Mouse (Mus musculus): Measurements from ENCODE around the gene Dbnl.

Gene Dbnl

DNA sequence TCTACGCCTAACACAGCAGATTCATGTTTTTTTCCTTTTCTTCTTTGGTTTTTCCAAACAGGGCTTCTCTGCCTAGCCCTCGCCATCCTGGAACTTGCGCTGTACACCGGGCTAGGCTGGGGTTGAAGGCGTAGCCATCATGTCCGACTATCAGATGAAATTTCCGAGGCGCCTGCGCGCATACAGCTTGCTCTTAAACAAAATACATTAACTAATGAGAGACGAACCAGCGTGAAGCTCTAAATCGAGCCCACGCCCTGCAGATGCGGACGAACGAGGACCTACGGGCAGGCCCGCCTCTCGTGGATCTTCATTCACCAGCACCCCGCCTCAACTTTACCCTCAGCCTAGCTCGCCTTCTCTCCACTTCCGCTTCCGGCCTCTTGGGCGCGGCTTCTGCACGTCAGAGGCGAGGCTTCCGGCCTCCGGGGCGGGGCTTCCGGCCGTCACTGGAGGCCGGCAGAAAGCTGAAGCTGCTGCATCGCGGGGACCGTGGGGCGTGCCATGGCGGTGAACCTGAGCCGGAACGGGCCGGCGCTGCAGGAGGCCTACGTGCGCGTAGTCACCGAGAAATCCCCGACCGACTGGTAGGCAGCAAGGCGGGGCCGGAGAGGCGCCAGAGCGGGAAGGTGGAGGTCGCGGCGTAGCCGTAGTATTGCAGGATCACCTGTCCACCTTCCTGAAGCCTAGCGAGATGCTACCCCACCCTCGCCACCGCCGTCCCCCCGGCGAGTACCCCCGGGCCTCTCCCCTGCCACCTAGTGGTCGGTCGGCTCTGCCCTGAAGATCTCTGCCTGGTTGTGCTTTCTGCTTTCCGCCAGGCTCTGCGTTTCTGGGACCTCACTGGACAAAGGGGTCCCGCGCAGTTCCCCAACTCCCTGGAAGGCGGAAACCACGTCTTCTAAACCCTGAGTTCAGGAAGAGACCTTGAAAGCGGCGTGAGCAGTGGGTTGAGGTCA, at the start of gene Dbnl:
Gene Dbnl, plus strand, starts transcription at position 433 of the 959 bp plus-strand sequence.
- peak; percentile 98 for DNase-seq

DNA sequence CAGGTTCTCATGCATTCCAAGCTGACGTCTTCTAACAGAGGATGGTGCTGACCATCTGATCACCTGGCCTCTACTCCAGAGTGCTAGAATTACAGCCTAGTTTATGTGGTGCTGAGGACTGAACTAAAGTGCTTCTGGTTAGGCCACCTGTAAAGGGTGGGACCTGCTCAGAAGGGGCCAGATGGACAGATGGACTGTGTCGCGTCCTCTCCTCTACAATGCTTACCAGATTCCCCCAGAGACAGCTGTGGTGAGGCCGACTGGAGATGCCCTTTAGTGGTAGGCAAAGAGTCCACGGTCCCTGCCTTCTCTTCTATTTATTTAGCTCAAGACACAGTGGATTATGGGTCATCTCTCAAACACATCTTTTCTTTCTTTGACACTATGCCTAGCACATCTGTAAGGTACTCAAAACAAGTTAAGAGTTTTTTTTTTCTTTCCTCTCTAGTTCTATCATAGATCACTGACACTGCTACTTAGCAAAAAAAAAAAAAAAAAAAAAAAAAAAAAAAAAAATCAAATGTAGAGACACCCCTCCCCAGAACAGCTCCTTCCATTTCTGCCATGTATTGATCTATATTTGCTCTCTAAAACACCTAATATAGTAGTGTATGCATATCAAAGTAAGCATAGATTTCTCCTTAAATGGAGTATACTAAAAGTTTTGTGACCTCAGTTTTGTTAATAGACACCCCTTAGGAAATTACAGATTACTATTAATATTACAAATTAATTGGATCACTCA, 49.2 kb upstream of the Dbnl start:
- no peak for DNase-seq

DNA sequence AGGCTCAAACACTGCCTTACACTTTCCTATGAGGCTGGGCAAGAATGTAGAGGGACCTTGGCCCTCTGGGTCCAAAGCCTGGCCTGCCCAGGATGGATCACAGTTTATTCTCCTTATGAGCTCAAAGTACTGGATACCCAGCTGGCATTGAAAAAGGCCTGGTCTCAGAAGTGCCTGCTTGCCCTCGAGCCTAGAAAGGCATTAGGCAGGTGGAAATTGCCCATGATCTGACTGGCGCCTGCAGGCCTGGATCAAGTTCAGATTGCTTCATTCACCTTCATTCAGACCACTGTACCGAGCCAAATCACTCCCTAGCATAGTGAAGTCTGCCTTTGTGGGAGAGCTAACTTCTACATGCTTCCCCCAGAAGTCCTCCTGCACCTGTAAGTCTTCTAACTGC, 48.4 kb upstream of the Dbnl start:
- no peak for DNase-seq

DNA sequence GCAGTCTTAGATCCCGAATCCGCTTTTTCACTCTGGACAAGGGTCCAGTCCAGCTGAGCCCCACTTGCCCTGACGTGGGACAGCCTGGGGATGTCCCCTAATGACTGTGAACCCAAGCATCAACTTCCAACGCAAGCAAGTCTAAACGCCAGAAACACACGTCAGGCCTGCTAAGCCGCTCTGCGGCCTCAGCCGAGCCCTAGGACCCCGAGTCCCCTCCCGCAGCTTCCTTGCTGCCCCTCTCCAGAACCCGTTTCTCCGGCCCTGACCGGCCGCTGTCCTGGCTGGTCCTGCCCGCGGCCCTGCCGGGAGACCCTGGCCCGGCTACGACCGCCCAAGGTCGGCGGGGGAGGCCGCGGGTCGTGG, 47.7 kb upstream of the Dbnl start:
- DNase-seq = peak; percentile 59

DNA sequence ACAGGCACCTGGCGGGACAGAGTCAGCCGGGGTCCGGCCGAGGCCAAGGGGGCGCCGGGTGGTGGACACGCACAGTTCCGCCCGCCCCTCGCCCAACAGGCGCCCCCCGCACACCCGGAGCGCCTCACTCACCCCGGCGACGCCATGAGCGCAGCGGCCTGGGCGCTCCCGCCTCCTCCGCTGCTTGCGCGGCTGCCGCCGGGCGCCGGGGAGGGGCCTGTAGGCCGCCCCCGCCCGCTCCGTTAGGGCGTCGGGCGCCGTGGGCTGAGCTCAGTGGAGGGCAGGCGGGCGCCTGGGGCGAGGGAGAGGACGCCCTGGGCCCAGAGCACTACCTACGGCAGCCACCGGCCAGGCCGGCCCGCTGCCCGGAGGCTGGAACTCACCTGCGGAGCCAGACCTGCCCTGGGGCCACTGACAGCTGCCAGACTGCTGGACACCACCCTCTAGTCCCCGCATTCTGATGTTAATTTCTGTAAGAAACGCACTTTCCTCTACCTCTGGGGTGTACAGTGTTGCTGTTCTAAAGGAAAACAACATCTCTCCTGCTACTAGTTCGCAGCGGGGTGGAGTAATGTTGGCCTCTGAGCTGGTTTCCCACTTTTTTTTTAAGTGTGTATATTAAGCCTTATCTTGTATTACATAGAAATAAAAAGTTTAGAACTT, 47.2 kb upstream of the Dbnl start:
- peak; percentile 85 for DNase-seq

DNA sequence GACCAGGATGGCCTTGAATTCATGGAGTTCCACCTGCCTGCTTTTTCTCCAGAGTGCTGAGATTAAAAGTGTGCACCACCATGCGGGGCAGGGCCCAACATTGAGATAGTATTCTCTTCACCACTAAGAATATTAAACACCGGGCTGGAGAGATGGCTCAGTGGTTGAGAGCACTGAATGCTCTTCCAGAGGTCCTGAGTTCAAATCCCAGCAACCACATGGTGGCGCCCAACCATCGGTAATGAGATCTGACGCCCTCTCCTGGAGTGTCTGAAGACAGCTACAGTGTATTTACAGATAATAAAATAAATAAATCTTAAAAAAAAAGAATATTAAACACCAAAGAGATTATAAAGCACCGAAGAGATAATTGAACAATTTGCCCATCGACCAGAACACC, 46.2 kb upstream of the Dbnl start:
- no peak for DNase-seq

DNA sequence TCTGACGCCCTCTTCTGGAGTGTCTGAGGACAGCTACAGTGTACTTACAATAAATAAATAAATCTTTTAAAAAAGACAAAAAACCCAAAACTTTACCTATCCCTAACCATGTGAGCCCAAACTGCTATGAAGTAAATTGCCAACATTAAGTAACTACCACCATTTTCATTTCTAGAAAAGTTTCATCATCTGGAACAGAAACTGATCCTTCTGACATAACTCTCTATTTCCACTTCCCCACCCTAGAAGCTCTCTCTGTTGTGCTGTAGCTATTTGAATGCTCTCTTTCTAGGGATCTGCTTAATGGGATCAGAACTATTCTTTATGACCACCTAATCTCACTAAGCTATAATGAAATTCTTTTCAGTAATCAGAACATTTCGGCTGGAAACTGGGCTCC, 43.3 kb upstream of the Dbnl start:
- no peak for DNase-seq

DNA sequence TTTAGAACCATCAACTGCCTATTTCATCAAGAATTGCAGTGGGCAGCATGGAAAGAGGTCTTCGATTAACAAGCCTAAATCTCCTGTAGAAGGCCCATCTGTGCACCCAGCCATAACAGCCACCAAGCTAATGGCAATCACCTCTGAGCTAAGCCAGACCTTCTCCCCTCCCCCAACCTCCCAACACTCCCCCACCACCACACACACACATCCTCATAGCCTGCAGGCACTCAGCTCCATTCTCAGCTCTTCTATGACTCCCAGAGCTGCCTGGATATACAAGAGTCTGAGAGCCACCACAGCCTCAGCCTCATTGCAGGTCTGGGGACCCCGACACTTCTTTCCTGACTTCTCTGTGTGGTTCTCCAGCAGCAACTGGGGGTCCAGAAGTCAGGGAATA, 34.5 kb upstream of the Dbnl start:
- no peak for DNase-seq

DNA sequence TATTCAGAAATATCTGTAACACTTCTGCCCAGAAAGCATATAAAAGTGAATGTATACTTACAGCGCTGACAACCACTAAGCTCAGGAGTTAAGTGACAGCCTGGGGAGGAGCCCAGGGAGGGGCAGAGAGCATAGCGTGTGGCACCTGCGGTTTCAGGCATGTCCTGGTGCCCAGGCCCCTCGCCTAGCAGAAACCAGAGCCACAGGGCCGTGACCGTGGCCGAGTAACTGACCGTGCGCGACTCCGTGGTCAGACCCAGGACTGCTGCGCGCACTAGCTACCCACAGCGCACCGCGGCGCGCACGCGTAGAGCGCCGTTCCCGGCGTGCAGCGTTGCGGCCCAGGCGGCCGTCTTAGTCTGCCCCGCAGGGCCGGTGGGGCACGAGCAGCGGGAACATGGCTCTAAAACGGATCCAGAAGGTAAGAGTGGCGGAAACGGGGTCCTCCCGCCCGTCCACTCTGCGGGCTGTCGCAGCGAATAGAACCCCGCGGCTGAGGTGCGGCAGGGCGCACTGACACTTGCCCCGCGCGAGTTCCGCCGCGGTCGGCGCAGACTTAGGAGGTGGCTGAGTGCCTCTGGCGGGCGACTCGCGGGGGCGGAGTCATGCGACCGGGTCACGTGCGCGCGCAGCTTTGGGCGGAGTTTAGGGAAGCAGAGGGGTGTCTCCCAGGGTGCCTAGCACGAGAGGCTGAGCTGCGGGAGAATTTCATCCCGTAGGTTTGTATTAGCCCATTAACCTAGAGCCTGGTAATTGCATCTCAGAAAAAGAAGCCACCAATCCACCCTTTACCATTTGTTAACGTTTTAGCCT, 26.3 kb upstream of the Dbnl start, which contains the start of gene Urgcp:
Gene Urgcp, minus strand, starts transcription at position 557 of the 813 bp plus-strand sequence.
- peak; percentile 96 for DNase-seq

DNA sequence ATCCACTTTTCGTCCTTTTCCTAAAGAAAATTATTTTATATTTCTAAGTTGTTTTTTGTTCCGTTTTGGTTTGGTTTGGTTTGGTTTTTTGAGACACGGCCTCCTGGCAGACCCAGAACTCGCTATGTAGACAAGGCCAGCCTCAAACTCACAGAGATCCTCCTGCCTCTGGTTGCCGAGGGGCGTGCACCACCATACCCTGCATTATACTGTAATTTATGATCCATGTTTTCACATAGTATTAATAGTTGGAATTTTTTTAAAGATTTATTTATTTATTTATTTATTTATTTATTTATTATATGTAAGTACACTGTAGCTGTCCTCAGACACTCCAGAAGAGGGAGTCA, 25.7 kb upstream of the Dbnl start:
- DNase-seq = no peak

DNA sequence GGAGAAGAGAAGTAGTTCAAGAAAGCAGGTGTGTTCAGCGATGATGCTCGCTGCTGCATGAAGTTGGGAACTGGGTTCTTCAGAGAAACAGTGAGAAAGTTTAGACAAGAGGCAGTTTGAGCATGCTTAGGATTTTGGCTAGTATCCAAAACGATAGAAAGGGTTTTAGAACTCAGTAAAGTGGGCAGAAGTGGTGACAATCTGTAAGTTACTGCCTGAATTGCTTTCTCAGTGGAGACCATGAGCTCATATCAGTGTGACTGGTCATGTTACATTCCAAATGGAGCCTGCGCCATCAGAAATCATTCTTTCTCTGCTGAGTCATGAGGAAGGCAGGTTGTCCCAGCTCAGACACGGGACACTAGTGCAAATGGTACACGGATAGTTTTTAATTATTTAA, 22.3 kb upstream of the Dbnl start:
- DNase-seq = no peak

DNA sequence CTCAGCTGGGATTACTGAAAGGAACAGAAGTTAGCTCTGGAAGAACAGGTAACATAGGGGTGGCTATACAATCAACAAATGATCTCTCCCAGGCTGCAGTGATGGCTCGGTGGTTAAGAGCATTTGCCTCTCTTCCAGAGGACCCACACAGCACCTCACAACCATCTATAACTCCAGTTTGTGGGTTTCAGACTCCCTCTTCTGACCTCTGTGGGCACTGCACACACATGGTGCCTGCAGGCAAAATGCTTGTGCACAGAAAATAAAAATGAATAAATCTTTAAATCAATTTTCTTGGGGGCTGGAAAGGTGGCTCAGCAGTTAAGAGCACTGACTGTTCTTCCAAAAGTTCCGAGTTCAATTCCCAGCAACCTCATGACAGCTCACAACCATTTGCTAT, 9.8 kb upstream of the Dbnl start:
- no peak for DNase-seq

DNA sequence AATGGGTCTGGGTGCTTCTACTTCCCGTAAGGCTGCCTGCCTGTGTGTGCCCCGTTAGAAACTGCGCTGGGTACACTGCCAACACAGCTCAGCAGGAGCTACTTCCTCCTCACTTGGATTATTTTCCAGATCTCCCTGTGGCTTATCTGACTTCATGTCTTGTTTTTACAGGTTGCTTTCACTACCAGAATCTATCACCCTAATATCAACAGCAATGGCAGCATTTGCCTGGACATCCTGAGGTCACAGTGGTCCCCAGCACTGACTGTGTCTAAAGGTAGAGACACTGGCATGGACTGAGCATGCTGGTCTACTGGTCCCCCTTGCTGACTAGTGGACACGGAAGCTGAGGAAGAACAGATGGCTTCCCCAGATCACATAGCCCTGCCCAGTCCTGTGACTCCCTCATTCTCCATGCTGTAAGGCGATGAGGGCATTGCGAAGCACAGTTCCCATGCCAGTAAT, 8.2 kb upstream of the Dbnl start:
- DNase-seq = no peak

DNA sequence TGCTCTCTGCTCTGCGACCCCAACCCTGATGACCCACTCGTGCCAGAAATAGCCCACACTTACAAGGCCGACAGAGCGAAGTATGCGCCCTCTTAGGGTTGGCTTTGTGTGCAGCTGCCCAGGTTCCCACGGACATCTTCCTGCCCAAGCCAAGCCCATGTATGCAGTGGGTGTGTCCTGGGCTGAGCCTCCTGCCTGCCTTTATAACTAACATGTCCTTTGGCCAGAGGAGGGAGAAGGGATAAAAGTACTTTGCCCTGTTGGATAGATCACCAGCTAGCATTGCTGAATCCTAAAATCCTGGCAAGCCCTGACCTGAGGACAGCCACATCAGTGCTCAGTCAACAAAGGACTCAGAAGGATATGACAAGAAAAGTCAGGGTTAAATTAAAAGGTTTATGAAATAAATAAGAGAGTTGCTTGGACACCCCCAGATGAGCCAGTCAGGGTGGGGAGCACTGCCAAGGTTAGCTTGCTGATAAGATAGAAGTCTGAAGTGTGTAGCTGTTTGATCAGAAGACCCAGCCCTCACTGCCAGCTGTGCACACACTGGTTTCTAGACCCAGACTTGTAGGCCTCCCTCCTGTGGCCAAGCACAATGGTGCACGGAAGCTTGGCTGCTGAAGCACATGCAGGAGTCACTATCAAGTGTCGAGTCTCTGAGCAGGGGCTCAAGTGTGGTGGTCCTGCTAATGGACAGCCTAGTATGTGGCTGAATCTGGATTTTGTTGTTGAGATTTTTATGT, 5.9 kb upstream of the Dbnl start:
- DNase-seq = no peak

DNA sequence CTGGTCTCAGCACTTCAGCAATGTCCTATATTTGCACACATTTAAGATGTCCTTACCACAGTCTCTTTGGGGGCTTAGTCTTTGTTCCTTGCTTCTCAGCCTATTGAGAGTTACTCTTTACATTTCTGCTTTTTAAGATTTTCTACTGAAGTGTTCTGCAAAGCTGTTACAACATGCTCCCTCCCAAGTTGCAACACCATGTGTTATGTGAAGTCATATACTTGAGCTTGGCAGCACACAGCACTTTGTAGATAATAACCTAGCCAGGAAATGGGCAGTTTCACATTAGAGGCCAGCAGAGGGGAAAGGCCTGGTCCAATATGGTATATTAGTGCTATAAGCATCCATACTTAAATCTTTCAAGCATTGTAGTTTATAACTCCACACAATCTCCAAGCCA, 2.6 kb upstream of the Dbnl start:
- no peak for DNase-seq

DNA sequence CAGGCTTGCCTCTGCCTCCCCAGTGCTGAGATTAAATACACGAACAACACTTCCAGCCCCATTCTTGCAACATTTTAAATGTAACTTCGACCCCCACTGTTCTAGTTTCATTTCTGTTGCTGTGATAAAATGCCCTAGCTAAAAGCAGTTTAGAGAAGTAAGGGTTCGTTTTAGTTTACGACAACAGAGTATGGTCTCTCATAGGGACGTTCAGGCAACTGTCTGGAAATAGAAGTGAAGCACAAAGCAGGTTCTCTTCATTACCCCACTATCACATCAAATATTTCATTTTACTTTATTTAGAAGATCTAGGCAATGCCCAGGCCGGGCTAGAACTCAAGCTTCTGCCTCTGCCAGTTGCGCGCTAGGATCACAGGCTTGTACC, 625 bp upstream of the Dbnl start:
- no peak for DNase-seq

DNA sequence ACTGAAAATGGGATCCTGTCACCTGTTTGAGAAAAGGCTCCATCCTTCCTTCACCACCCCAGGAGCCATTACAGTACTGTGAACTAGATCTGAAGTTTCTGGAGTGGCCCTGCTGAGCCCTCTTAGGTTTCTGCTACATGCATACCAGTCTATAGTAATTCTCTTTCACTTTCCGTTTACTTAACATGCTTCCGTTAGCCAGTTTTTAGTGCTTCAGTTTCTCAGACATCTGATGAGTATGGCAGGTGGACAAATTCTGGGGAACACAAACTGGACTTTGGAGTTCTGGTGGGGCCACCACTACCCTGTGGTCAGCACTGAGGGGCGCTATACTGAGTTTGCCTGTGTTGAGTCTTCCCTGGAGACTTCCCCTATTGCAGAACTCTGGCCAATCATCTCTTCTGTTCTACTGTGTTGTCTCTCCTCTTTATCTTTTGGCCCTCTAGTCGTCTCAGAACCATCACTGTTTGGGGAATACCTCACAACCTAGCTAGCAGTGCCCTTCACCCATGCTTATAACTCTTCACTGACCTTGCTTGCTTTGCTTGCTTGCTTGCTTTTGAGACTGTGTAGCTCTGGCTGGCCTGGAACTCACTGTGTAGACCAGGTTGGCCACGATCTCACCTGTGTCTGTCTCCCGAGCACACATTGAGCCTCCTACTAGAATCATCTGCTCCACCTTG, 924 bp downstream of the Dbnl start:
- DNase-seq = no peak

DNA sequence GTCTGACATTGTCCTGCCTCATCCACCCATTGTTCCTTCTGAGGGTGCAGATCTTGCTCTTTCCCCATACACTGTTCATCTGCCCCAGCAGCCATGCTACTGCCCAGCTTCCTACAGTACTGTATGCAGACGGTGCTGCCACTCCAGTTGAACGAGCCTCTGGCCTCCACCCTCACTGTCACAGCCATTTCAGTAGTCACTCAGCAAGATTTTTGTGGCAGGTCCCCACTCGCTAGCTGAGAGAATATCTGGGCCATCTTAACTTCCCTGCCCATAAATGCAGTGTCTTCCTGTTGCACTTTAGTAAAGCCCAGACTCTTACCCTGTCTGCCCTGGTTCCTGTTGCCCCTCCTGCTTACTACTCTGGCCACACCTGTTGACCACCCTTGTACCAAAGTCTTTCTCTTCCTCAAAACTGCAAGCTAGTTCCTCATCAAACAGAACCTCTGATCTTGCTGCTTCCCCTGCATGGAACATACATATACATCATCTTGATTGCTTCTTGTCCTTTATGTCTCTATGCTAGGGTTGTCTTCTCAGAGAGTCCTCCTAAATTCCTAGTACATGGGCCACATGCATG, 1.6 kb downstream of the Dbnl start:
- no peak for DNase-seq

DNA sequence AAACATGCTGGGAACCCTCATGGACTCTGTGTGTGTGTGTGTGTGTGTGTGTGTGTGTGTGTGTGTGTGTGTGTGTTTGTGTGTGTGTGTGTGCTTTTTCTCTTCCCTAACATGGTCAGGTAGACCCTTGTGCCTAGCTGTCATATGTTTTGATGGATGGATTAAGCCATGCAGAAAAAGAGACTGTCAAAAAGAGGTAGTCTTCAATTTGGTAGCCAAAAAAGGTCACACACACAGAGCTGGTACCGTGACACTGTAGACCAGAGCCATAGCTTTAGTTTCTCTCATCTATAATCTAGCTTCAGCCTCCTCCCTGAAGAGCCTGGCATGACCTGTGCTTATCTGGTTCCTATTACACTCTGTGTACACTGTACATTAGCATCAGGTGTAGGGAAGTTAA, 2.1 kb downstream of the Dbnl start:
- DNase-seq = no peak

DNA sequence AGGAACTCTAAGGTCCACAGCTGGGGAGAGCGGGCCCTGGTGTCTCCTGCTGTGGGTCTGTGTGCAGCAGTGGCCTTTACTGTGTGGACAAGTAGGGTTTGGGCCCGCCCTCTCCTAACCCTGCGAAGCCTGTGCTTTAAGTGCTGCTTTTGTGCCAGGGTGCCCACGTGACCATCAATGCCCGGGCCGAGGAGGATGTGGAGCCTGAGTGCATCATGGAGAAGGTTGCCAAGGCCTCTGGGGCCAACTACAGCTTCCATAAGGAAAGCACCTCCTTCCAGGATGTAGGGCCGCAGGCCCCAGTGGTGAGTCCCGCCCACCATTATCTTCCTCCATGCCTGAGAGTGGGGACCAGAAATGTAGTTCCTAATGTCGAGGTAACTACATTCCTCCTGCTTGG, 7.0 kb downstream of the Dbnl start:
- no peak for DNase-seq

DNA sequence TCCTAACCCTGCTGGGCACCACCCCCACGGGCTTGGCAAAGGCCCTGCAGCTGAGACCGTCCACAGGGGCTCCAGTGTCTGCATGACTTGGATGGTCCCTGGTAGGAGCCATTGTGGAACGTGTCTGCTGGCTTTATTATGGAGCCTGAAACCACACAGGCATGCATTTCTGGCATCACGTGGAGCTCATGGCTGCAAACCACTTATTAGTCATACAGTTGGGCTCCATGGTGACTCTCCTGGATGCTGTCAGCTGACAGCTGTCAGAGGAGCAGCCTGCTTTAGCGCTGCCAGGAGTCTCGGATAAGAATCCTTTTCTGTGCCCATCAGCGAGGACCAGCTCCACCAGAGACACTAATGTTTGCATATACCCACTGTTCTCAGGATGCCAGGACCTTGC, 7.4 kb downstream of the Dbnl start:
- DNase-seq = no peak
